Mouse (Mus musculus): ENCODE data around the gene Srsf6.

Srsf6 gene

DNA sequence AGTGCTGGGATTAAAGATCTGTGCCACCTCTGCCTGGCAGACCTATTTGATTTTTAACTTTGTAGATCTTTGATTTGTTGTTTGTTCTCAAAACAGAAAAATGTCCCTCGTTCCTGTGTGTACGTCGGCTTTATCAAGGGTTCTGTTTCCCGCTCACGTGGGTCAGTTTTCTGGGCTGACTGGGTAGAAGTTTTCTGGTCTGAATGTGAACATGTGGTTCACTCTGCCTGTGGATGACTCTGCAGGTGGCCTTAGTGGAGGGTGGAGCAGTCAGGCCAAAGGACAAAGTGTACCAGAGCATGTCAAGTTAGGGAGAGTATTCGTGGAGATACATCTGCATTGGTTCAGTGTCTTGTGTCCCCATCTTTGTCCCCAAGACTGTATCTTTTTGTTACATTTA, 53.1 kb downstream of the Srsf6 start:
- no peak for DNase-seq (ENCODE audit: low read depth, low spot score)

DNA sequence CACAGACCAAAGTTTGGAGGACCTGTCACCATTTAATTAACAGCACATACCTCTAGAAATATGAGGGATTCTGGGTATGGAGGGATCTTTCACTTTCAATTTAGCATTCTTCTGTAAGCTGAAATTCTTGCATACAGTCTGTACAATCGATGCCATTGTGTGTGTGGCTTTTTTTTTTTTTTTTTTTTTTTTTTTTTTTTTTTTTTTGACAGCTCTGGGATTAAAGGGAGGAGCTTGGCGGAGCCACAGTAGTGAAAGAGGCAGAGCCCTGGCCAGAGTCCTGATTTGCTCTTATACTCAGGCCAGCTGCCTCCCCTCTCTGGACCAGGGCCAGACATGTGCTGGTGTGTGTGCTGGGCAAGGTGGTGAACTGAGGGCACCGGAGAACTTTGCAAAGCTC, 54.6 kb downstream of the Srsf6 start:
- no peak for DNase-seq (ENCODE audit: low read depth, low spot score)
